Mouse (Mus musculus) MEL (cell line): Measurements from ENCODE around the gene Prps2. TPM values are rescaled to one million over a fixed set of nuclear protein-coding genes. Genes with fewer than 3 reads are reported as not detected.

Source experiments
- DNase-seq: peaks from one replicate; pipeline ENCODE4 v3.0.0; 2011; ENCODE audit warnings: low read depth, low spot score
- H3K27ac ChIP-seq: 2 replicates; pipeline ENCODE4 v1.5.1; 2012; ENCODE audit warnings: low read depth, mild to moderate bottlenecking, control low read depth, low read length, moderate library complexity; ENCODE audit not compliant: control insufficient read depth
- H3K27me3 ChIP-seq, 2 experiments: fragments of 150-350 bp in 1 of 2; sonication (generic) in 1 of 2; 2 replicates each; pipeline ENCODE4 v1.6.1; 2012; ENCODE audit warnings: low read length in 2 of 2, mild to moderate bottlenecking in 2 of 2, improper control_type of control experiment in 1 of 2, moderate library complexity in 1 of 2; ENCODE audit not compliant: insufficient read depth in 2 of 2, control insufficient read depth in 1 of 2
- H3K36me3 ChIP-seq, 2 experiments: 2 replicates each; pipeline ENCODE4 v1.6.1; 2012 to 2014; ENCODE audit warnings: low read length in 2 of 2, improper control_type of control experiment in 1 of 2, inconsistent platforms in 1 of 2, mild to moderate bottlenecking in 1 of 2; ENCODE audit not compliant: insufficient read depth in 2 of 2, control insufficient read depth in 1 of 2
- H3K4me1 ChIP-seq, 2 experiments: fragments of 150-350 bp in 1 of 2; sonication (generic) in 1 of 2; 2 replicates each; pipeline ENCODE4 v1.6.1; 2012; ENCODE audit warnings: low read length in 2 of 2, improper control_type of control experiment in 1 of 2, mild to moderate bottlenecking in 1 of 2; ENCODE audit not compliant: insufficient read depth in 2 of 2, control insufficient read depth in 1 of 2
- H3K4me3 ChIP-seq, 2 experiments: fragments of 150-350 bp in 1 of 2; sonication (generic) in 1 of 2; 2 replicates each; pipeline ENCODE4 v1.5.1; 2012; ENCODE audit warnings: low read depth in 2 of 2, low read length in 2 of 2, mild to moderate bottlenecking in 2 of 2, moderate library complexity in 2 of 2, control low read depth in 1 of 2, improper control_type of control experiment in 1 of 2; ENCODE audit not compliant: control insufficient read depth in 1 of 2, insufficient read depth in 1 of 2
- H3K79me2 ChIP-seq: 2 replicates; pipeline ENCODE4 v1.6.1; 2012; ENCODE audit warnings: mild to moderate bottlenecking, low read length, moderate library complexity; ENCODE audit not compliant: control insufficient read depth, poor library complexity, insufficient read depth
- H3K9ac ChIP-seq: 2 replicates; pipeline ENCODE4 v1.6.1; 2012; ENCODE audit warnings: low read depth, mild to moderate bottlenecking, control low read depth, low read length, moderate library complexity; ENCODE audit not compliant: control insufficient read depth, poor library complexity, severe bottlenecking
- H3K9me3 ChIP-seq: fragments of 150-350 bp; sonication (generic); replicated peaks from 2 replicates; pipeline ENCODE4 v1.6.1; 2012; ENCODE audit warnings: mild to moderate bottlenecking, low read length, improper control_type of control experiment, moderate library complexity; ENCODE audit not compliant: insufficient read depth
- BHLHE40 ChIP-seq: IDR thresholded peaks from 2 replicates; pipeline ENCODE4 v1.6.1; 2012; ENCODE audit warnings: low read depth, mild to moderate bottlenecking, inconsistent platforms, low read length, improper control_type of control experiment, borderline replicate concordance
- CHD2 ChIP-seq: IDR thresholded peaks from 2 replicates; pipeline ENCODE4 v1.6.1; 2011; ENCODE audit warnings: low read length, improper control_type of control experiment
- GABPA ChIP-seq: IDR thresholded peaks from 2 replicates; pipeline ENCODE4 v1.6.1; 2012; ENCODE audit warnings: low read depth, mild to moderate bottlenecking, inconsistent platforms, low read length, improper control_type of control experiment, moderate library complexity
- GATA1 ChIP-seq: IDR thresholded peaks from 2 replicates; pipeline ENCODE4 v1.6.1; 2011; ENCODE audit warnings: low read depth, low read length, improper control_type of control experiment
- HCFC1 ChIP-seq: IDR thresholded peaks from 2 replicates; pipeline ENCODE4 v1.6.1; 2012; ENCODE audit warnings: low read depth, mild to moderate bottlenecking, inconsistent platforms, low read length, improper control_type of control experiment, moderate library complexity
- KAT2A ChIP-seq: conservative IDR thresholded peaks from 2 replicates; pipeline ENCODE4 v1.6.1; 2012; ENCODE audit warnings: low read depth, low read length, improper control_type of control experiment, inconsistent platforms
- MAZ ChIP-seq: IDR thresholded peaks from 2 replicates; pipeline ENCODE4 v1.6.1; 2012; ENCODE audit warnings: low read depth, mild to moderate bottlenecking, inconsistent platforms, low read length, improper control_type of control experiment
- MEF2A ChIP-seq: IDR thresholded peaks from 2 replicates; pipeline ENCODE4 v1.6.1; 2014; ENCODE audit warnings: low read depth, mild to moderate bottlenecking, inconsistent platforms, low read length, improper control_type of control experiment; ENCODE audit not compliant: poor library complexity, insufficient replicate concordance, severe bottlenecking; ENCODE audit errors: extremely low read depth
- MXI1 ChIP-seq: IDR thresholded peaks from 2 replicates; pipeline ENCODE4 v1.6.1; 2011; ENCODE audit warnings: mild to moderate bottlenecking, low read depth, low read length, improper control_type of control experiment
- NELFE ChIP-seq: IDR thresholded peaks from 2 replicates; pipeline ENCODE4 v1.6.1; 2011; ENCODE audit warnings: low read depth, low read length, improper control_type of control experiment
- SMC3 ChIP-seq: IDR thresholded peaks from 2 replicates; pipeline ENCODE4 v1.6.1; 2011; ENCODE audit warnings: low read depth, low read length, improper control_type of control experiment
- TAL1 ChIP-seq: IDR thresholded peaks from 2 replicates; pipeline ENCODE4 v1.6.1; 2012; ENCODE audit warnings: mild to moderate bottlenecking, inconsistent platforms, low read length, moderate library complexity, mixed read lengths
- TBP ChIP-seq: IDR thresholded peaks from 2 replicates; pipeline ENCODE4 v1.8.0; 2011; ENCODE audit warnings: low read depth, low read length, improper control_type of control experiment
- TCF12 ChIP-seq: IDR thresholded peaks from 2 replicates; pipeline ENCODE4 v1.6.1; 2014; ENCODE audit warnings: low read depth, mild to moderate bottlenecking, inconsistent platforms, low read length, improper control_type of control experiment, moderate library complexity
- UBTF ChIP-seq: IDR thresholded peaks from 2 replicates; pipeline ENCODE4 v1.6.1; 2012; ENCODE audit warnings: low read depth, mild to moderate bottlenecking, inconsistent platforms, low read length, improper control_type of control experiment, moderate library complexity, borderline replicate concordance; ENCODE audit not compliant: insufficient read depth
- USF1 ChIP-seq: IDR thresholded peaks from 2 replicates; pipeline ENCODE4 v1.6.1; 2014; ENCODE audit warnings: low read depth, mild to moderate bottlenecking, inconsistent platforms, low read length, improper control_type of control experiment, moderate library complexity
- ZKSCAN1 ChIP-seq: IDR thresholded peaks from 2 replicates; pipeline ENCODE4 v1.6.1; 2012; ENCODE audit warnings: low read depth, mild to moderate bottlenecking, inconsistent platforms, low read length, improper control_type of control experiment, moderate library complexity
- ZMIZ1 ChIP-seq: IDR thresholded peaks from 2 replicates; pipeline ENCODE4 v1.6.1; 2012; ENCODE audit warnings: low read depth, mild to moderate bottlenecking, inconsistent platforms, low read length, improper control_type of control experiment, moderate library complexity
- ZNF384 ChIP-seq: IDR thresholded peaks from 2 replicates; pipeline ENCODE4 v1.6.1; 2012; ENCODE audit warnings: low read depth, mild to moderate bottlenecking, inconsistent platforms, low read length, improper control_type of control experiment
- polyA plus RNA-seq, 2 experiments: library from polyadenylated mRNA; stranded (reverse) in 1 of 2; unstranded in 1 of 2; fragments of >175 nt in 1 of 2; fragments of >200 nt in 1 of 2; gene quantifications; 2 replicates each; pipeline versions ENCODE4 v1.2.1 to v1.2.4; 2012; ENCODE audit warnings: low replicate concordance in 2 of 2, low read depth in 1 of 2; ENCODE audit not compliant: insufficient read length in 2 of 2, insufficient read depth in 1 of 2, missing spikeins in 1 of 2
- total RNA-seq: library from RNA; depleted of rRNA; stranded (reverse); fragments of 300-350 nt; gene quantifications from 2 replicates; pipeline ENCODE4 v1.2.3, GENCODE M21; 2012; rRNA removed

The Prps2 gene
- total RNA-seq = not detected in 2 replicates
- polyA plus RNA-seq = not detected

GRCm38 (mm10) chrX:167382047-167382853 is at the start of gene Prps2:
TSS of gene Prps2 (minus strand) at chrX:167382749.
- no peak within 1 kb of the TSS for H3K4me3 ChIP-seq
- no peaks in the 10 kb centered on the region for H3K9me3 ChIP-seq
- TF ChIP-seq MXI1 = no peak
- no peak within 1 kb of the TSS for H3K27ac ChIP-seq
- no peak for DNase-seq
- H3K27me3 ChIP-seq = no peaks in the 10 kb centered on the region
- H3K9ac ChIP-seq = no peak within 1 kb of the TSS
- H3K79me2 ChIP-seq = no peaks in the 10 kb centered on the region
- H3K36me3 ChIP-seq = no peaks in the 10 kb centered on the region
- H3K4me1 ChIP-seq = no peaks in the 10 kb centered on the region

- Histone ChIP-seq H3K4me3 (no peak overlapping the region), H3K36me3 (no peaks in the 10 kb centered on the region), H3K27ac (no peak overlapping the region)
- TF ChIP-seq ZMIZ1 = no peak
- no peak for TF ChIP-seq TCF12
- no peak for TF ChIP-seq MXI1
- TF ChIP-seq MAZ = no peak
- TF ChIP-seq CHD2 = no peak
- no peak for TF ChIP-seq GATA1
- TF ChIP-seq GABPA = no peak
- no peak for TF ChIP-seq TBP
- TF ChIP-seq ZNF384 = no peak
- TF ChIP-seq USF1 = no peak
- no peak for TF ChIP-seq SMC3
- TF ChIP-seq TAL1 = no peak
- TF ChIP-seq HCFC1 = no peak
- no peak for TF ChIP-seq UBTF
- no peak for TF ChIP-seq ZKSCAN1
- no peak for TF ChIP-seq MEF2A
- no peak for TF ChIP-seq KAT2A
- TF ChIP-seq BHLHE40 = no peak
- no peak for TF ChIP-seq NELFE
- TF ChIP-seq, all 39 proteins: peak for 0
- no peaks in the 10 kb centered on the region for H3K9me3 ChIP-seq
- no peaks in the 10 kb centered on the region for H3K79me2 ChIP-seq
- DNase-seq = no peak
- H3K27me3 ChIP-seq = no peaks in the 10 kb centered on the region
- H3K9ac ChIP-seq = no peak overlapping the region
- H3K4me1 ChIP-seq = no peaks in the 10 kb centered on the region
These were observed 35.1 kb upstream of the Prps2 start for GRCm38 (mm10) chrX:167417654-167418053.
